8 mouse cellular contexts compared by ENCODE assay signal in the genomic region with DNA sequence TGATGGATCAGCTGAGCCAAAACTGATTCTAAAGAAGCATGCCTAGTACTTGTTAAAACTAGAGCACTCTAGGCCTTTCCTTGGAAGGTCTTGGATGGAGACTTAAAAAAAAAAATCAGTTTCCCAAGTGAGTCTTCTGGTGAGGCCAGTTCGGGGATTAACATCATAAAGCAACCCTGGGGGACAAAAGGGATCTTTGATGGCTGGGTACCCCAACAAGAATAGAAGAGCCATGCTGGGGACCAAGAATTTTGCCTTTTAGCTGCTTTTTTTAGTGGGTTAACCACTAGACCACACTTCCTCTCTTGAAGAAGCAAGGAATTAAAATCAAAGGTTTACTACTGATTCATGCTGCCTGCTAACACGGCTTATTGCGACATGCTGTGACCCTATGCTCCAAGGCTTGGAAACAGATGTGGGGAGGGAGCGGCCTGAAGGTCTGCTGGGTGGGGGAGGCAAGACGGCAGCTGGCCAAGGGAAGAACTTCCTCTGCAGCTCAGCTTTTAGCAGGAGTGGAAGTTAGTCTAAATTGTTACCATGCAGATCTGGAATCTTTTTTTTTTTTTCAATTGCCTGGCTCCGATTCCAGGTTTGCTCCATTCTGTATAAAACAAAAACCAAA.
DNase-seq lines count a peak whose midpoint lies in the region; ATAC-seq lines count a peak whose summit lies in the region.

No protein-coding gene starts in this region.

- no peaks in the 10 kb centered on the region for H3K27me3 ChIP-seq in stomach, embryonic 14.5 days (ENCODE audit: control insufficient read depth, insufficient read depth, low read length)
- no peaks in the 10 kb centered on the region for H3K27me3 ChIP-seq in hindbrain, embryonic 13.5 days

- 0 out of 2 replicates have a peak, but pooled peaks have one; percentile 68 for ATAC-seq in stomach, embryonic 14.5 days (ENCODE audit: insufficient number of reproducible peaks, insufficient read depth, low FRiP score, low read depth)
- ATAC-seq in hindbrain, embryonic 13.5 days (ENCODE audit: low FRiP score), result no peak

- 17% methylated on average over 6 of the region's 6 CpGs for WGBS in stomach, embryonic 14.5 days
- WGBS in hindbrain, embryonic 13.5 days, result 18% methylated on average over 6 of the region's 6 CpGs

- H3K9ac ChIP-seq in stomach, embryonic 14.5 days (replicated peaks; ENCODE audit: low read depth, low read length), result no peak overlapping the region
- H3K9ac ChIP-seq in hindbrain, embryonic 13.5 days, result no peak overlapping the region

- H3K27ac ChIP-seq in brown adipose tissue, adult 24 weeks (replicated peaks; ENCODE audit: low read depth, low read length), result peak overlapping the region; percentile 88
- H3K27ac ChIP-seq in stomach, embryonic 14.5 days (ENCODE audit: low read length), result peak overlapping the region; percentile 80; the same call in 1 of the 2 replicates
- H3K27ac ChIP-seq in hindbrain, embryonic 13.5 days, result no peak overlapping the region

- no peak overlapping the region for H3K4me3 ChIP-seq in brown adipose tissue, adult 24 weeks (ENCODE audit: insufficient read depth, low read depth, low read length)
- no peak overlapping the region for H3K4me3 ChIP-seq in stomach, embryonic 14.5 days (ENCODE audit: low read depth, low read length)
- H3K4me3 ChIP-seq in hindbrain, embryonic 13.5 days, result no peak overlapping the region

- DNase-seq in thymus, adult 18-20 months, result peak; percentile 5 to 21
- no peak for DNase-seq in thymus, postnatal 10 days (ENCODE audit: low spot score in 2 of 2)
- peak; percentile 49 to 79 for DNase-seq in gastrocnemius, postnatal 4 days (ENCODE audit: low spot score in 2 of 2)
- peak; percentile 84 to 91 for DNase-seq in kidney, postnatal 36 days
- peak; percentile 87 for DNase-seq in lung, postnatal 36 days

- H3K9me3 ChIP-seq in stomach, embryonic 14.5 days (ENCODE audit: control insufficient read depth, low read depth, low read length), result no peaks in the 10 kb centered on the region
- H3K9me3 ChIP-seq in hindbrain, embryonic 13.5 days, result no peaks in the 10 kb centered on the region

- H3K36me3 ChIP-seq in stomach, embryonic 14.5 days (ENCODE audit: control insufficient read depth, insufficient read depth, low read length), result no peaks in the 10 kb centered on the region
- H3K36me3 ChIP-seq in hindbrain, embryonic 13.5 days, result no peaks in the 10 kb centered on the region

- H3K4me2 ChIP-seq in stomach, embryonic 14.5 days (replicated peaks; ENCODE audit: low read depth, low read length), result no peak overlapping the region
- no peak overlapping the region for H3K4me2 ChIP-seq in hindbrain, embryonic 13.5 days

- H3K4me1 ChIP-seq in brown adipose tissue, adult 24 weeks (ENCODE audit: control insufficient read depth, insufficient read depth, insufficient read length, low read length), result peaks cover 14% of the 10 kb centered on the region; the same call in 1 of the 2 replicates
- peaks cover 13% of the 10 kb centered on the region; the same call in 1 of the 2 replicates for H3K4me1 ChIP-seq in stomach, embryonic 14.5 days (ENCODE audit: control insufficient read depth, insufficient read depth, low read length)
- peaks cover 17% of the 10 kb centered on the region for H3K4me1 ChIP-seq in hindbrain, embryonic 13.5 days (replicated peaks)

Comparison
In these comparisons a context has a peak if more than half of its experiments do, and no peak if none do; other contexts are left out.
1. DNase-seq: peak in thymus, adult 18-20 months (2 of 2), gastrocnemius, postnatal 4 days (2 of 2), kidney, postnatal 36 days (2 of 2) and lung, postnatal 36 days (single experiment); none in thymus, postnatal 10 days (0 of 2).